Mouse (Mus musculus) ZHBTc4 (cell line): ENCODE results near the gene Tmem150a.
A peak's percentile ranks its signal among the peaks of the same experiment; 100 is the strongest.

Experiments used
- DNase-seq: peaks from one replicate; pipeline ENCODE4 v3.0.0-alpha.2; 2011; ENCODE audit warnings: low read depth, low spot score

Tmem150a gene

DNA sequence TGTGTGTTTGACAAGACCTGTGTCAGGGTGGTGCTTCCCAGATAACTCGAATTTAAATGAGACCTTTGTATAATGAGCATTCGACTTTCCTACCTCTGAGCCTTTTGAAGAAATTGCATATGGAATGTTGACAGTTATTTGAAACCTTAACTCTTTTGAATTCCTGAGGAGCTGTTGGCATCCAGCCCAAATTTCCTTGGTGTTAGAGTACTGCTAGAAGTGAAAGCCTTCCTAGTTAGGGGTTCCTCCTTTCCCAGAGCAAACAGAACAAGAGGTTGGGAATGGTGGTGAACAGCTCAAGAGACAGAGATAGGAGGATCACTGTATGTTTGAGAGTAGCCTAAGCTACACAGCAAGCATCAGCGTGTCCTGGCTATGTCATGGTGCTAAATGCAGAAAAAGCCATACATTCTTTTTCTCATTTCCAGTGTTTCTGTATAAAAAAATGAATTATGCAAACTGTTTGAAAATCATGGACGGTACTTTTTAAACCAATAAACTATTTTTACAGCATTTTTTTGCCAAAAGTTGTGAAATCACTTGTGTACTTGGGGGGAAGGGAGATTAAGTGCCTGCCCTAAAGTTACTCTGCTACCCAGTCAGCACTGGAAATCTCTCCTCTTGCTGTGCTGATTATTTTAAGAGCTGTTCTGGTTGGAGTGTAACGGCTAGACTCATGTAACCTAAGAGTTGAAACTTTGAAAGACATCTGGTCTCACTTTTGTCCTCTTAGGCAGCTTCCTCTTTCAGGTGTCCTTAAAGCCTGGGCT lies 2.4 kb upstream of the Tmem150a start:
- no peak for DNase-seq

DNA sequence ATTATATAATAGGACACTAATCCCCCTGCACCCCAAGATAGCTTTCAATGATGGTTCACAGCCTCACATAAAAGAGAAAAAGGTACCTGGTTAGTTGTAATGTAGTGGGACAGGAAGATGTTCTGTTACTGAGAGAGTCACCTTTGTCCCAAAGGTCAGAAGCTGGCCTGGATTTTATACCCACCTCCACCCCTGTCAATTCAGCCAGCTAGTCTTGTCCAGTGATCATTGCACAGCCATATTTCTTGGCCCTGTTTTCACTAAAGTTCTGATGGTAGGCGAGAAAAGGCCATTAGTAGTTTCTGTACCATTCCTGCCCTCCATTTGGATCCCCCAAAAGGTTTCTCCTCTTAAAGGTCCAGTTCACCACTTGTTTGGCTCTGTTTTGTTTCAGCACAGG lies 1.2 kb upstream of the Tmem150a start:
- DNase-seq = no peak

DNA sequence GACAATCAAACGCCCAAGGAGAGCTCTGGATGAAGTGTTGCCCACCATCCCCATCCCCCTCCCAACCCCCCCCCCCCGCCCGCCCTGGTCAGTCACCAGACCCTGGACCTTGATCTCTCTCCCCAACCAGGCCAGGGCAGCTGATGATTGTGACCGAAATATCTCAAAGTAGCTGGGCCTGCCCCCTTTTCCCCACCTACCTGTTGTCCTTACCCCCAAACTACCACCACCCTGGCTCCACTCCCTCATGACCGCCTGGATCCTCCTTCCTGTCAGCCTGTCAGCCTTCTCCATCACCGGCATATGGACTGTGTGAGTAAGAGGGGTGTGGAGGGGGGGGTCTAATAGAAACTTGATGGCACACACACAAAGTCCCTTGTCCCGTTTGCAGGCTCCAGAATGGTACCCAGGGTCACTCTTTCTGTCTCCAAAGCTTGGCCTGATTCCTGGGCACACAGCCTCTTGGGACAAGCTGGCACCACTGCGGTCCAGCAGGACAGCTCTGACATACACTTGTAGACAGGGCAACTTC lies 820 bp downstream of the Tmem150a start:
- no peak for DNase-seq

DNA sequence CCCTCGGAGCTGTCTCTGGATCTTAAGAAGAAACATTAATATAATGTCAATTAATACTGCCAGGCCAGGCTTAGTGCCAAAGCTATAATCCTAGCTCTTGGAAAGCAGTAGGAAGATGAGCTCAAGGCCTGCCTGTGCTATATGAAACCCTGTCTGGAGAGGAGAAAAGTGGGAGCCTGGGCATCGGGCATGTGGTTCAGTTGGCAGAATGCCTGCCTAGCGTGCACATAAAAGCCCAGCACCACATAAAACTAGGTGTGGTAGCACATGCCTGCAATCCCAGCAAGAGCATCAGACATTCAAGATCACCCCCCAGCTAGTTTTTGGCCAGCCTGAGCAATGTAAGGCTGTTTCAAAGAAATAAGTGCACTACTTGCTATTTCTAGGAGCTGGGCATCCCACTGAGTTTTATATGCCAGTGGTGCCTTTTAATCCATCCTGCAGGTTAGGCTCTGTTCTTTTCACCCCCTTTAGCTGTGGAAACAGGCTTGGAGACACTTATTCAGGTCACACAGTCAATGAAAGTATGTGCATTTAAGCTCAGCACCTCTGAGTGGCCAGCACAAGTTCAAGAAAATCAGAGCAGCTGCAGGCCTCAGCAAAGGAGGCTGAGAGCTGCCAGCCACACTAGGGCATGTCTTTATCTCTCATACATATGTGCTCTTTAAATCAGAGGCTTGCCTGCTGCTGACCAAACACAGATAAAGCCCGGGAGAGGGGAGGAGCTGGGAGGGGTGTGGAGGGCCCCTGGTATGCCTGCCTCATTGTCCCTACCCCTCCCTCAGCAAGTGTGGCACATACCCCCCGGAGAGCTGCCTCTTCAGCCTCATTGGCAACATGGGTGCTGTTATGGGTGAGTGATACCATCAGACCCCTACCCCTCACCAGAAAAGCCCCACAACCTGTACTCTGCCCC lies 2.2 kb downstream of the Tmem150a start:
- DNase-seq = no peak

DNA sequence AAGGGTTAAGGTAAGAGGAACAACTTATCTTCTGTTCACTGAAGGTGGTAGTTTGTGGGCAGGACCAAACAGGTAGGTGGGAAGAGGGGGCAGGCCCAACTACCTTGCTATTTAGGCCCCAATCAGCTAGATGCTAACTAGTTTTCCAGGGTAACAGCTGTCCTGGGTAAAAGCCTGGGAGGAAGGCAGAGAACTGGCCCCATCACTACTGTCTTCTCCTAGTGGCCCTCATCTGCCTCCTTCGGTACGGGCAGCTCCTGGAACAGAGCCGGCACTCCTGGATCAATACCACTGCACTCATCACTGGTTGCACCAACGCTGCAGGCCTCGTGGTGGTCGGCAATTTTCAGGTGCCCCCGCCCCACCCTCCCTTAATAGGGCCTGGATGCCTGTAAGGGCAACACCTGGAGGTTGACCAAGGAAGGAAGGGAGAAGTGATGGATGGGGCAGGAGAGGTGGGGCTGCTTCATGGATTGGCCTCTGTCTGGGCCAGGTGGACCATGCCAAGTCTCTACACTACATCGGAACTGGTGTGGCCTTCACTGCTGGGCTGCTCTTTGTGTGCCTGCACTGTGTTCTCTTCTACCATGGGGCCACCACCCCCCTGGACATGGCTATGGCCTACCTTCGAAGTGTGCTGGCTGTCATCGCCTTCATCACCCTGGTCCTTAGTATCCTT lies 3.0 kb downstream of the Tmem150a start:
- no peak for DNase-seq

DNA sequence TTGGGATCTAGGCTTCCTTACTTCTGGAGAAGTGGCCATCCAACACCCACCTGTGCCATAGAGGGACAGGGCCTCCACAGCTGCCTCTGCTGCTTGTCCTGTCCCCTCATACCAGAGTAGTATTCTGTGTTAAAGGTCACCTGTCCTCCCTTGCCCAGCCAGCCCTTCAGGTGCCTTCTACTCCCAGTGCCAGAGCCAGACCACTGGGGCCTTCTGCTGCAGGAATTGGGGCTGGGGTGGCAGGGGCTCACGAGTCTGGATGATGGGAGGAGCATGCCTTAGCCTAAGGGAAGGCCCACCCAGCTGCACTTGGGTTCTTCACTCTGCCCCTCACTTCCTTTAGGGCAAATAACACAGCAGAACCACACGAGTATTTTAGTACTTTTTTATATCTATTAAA lies 4.1 kb downstream of the Tmem150a start:
- no peak for DNase-seq

DNA sequence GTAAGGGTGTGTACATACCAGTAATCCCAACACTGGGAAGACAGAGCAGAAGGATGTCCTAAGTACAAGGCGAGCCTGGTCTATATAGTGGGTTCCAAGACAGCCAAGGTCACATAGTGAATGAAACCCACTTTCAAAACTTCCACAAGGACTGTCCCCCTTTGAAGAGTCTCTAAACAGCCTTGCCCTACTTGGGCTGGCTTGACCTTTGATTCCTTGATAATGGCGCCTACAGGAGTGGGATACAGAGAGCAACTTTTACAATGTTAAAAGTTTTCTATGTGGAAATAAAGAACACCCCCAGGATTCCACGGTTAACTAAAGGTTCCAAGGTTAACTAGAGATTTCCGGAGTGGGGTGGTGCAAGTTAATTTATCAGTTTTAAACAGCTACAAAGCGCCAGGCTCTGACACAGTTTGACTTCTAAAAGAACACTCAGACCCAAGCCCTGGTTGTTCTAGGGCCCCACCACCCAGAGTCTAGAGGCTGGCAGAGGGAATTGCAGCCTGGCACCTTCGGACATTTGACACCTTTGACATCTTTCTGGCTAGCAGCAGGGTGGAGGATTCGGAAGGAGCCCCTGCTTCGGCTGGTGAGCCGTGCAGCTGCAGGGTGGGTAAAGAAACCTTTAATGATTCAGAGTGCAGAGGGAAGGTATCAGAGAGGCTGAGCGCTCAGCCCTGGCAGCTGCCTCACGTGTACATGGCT lies 4.8 kb downstream of the Tmem150a start:
- peak; percentile 73 for DNase-seq

DNA sequence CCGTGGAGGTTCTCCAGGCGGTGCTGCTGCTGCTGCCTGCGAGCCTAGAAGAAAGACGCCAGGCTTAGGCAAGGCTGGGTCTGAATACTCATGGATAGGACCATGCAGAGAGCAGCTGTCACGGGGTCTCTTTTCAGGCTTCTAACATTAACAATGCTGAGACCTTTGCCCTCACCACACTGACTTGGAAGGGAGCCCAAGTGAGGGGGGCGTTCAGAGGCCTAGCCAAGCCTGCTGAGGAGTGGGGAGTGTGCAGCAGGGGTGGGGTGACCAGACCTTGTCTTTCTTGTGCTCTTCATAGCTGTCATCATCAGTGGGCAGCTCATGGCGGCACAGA lies 5.3 kb downstream of the Tmem150a start:
- DNase-seq = no peak

DNA sequence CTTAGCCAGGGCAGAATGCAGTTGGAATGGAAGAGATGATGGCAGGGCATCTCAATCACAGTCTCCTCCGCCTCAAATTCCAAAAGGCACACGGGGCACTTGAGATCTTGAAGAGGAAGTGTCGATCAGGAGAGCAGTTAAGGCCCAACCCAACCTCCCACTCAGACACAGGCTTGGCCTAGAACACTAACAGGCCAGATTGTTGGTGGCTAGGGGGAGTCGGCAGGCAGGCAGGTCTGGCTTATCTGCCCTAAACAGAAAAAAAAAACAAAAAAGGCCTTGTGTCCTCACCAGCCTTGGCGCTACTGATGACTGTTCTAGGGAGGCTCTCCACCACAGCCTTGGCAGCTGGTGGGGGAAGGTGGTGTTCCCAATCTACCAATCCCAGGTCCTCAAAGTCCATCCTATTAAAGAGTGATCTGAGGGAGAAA lies 5.9 kb downstream of the Tmem150a start:
- DNase-seq = peak; percentile 79

DNA sequence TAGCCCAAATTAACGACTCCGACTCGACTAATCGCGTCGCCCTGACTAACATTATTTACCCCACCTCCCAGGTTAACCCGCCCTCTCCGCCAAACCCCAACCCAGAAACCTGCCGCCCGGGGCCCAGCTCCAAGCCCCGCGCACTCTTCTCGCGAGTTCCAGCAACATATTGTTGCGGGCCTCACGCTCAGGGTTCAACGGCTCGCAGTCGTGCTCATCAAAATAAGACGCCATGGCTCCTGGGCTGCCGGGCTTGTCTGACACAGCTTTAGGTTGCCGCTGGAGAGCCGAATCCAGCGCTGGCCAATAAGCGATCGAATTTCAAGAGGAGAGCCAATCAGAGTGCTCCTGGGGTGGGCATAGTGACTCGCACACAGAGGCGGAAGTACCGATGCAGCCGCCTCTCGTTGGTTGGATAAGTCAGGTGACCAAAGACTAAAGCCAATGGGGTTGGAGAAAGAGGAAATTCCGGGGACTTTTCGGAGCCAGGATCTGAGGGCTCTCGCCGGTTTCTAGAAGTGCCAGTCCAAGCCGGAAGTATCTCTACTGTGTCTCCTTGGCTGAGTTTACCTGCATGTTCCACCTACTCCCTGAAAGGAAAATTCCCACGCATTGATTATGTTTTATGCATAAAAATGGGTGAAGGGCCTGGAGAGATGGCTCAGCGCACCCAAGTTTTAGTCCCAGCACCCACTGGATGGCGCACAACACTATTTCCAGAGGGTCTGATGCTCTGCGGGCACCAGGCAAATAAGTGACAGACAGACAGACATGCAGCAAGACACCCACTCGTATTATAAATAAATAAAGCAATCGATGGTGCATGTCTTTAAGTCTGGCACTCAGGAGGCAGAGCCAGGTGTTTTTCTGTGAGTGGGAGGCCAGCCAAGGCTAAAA lies 7.1 kb downstream of the Tmem150a start:
- DNase-seq = peak; percentile 98

DNA sequence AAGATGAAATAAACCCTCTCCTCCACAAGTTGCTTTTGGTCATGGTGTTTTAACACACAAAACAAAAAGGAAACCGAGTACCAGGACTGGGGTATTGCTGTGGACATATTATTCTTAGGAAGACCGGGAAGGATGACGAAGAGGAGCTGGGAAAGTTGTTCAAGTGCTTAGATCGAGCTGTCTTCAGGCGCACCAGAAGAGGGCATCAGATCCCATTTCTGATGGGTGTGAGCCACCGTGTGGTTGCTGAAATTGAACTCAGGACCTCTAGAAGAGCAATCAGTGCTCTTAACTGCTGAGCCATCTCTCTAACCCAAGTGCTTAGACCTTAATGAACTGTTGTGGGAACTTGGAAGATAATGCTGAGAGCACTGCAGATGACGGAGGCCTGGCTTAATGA lies 8.8 kb downstream of the Tmem150a start:
- no peak for DNase-seq

DNA sequence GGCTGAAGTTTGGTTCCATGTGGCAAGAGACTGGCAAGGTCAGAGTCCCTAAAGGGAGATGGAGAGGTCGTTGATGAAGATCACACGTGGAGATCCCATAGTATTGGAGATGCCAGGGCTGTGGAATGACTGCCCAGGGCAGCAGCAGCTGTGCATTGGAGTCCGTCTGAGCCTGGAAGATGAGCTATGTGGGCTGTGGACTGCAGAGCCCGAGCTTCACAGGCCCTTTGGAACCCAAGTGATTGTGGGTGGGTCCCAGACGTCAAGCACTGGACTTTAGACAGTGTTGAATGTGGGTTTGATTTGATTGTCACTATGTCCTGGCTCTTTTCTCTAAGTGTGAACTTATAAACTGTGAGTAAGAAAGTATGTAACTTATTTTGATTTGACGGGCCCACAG lies 9.7 kb downstream of the Tmem150a start:
- DNase-seq = no peak

DNA sequence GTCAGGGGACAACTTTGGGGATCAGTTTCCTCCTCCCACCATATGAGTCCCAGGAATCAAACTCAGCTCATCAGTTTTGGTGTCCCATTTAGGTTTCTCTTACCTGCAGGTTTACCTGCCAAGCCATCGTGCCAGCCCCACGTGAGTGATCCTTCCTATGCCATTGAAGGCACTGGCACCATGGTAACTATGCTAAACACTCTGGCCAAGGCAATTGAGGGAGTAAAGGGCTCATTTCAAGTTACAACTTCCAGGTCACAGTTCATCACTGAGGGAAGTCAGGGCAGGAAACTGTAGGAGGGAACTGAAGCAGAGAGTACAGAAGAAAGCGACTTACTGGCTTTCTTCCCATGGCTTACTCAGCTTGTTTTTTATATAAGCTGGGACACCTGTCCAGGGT lies 11.1 kb downstream of the Tmem150a start:
- no peak for DNase-seq

DNA sequence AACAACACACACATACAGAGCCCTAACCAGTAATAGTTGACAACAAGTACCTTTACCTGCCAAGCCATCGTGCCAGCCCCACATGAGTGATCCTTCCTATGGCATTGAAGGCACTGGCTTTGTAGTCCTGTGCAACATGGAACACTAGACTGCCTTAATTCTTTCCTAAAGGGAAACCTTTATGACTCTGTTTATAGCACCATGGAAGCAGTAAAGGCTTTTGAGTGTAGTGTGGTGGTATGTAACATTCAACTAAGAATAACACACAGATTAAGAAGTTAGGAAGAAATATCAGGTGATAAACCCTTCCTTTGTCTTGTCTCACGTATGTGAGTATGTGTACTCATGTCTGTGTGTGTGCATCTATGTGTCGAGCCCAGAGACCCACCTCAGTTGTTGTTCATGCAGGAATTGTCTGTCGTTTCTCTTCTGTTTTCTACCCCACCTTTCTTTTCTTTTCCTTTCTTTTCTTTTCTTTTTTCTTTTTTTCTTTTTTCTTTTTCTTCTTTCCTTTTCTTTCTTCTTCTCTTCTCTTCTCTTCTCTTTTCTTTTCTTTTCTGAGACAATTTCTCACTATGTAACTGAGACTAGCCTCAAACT lies 11.7 kb downstream of the Tmem150a start, which contains the start of gene Rnf181:
Gene Rnf181 (minus strand): TSS at position 113 of the 600 bp plus-strand sequence.
- DNase-seq = no peak

DNA sequence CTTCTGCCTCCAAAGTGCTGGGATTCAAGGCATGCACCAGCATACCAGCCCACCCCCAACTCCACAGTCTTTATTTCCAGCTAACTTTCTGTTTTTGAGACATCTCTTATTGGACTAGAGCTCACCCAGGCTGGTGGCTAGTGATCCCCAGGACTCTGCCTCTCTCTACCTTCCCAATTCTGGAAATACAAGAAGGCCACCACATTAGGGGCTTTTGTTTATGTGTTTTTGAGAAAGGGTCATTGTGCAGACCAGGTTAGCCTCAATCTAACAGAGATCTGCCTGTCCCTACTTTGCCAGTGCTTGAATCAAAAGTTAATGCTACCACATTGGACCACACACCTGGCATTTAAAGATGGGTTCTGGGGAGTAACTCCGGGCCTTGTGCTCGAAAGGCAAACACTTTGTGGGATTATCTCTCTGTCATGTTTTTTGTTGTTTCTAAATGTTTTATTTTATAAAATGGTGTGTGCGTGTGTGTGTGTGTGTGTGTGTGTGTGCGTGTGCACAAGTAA lies 12.3 kb downstream of the Tmem150a start:
- no peak for DNase-seq

DNA sequence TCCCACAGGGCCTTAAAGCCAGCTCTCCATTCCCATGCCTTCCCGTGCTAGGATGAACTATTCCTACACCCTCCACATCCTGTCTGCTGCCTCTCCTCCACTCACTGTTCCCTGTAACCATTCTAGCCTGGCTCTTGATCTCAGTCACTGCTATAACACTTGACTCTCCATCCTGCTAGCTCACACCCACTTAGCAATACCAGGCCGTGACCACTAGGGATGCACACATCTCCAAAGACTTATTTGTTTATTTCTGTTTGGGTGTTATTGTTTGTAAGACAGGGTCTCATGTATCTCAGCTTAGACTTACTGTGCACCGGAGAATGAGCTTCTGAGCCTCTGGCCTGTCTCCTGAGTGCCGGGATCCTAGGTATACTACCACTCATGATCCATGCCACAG lies 14.3 kb downstream of the Tmem150a start:
- DNase-seq = peak; percentile 63

DNA sequence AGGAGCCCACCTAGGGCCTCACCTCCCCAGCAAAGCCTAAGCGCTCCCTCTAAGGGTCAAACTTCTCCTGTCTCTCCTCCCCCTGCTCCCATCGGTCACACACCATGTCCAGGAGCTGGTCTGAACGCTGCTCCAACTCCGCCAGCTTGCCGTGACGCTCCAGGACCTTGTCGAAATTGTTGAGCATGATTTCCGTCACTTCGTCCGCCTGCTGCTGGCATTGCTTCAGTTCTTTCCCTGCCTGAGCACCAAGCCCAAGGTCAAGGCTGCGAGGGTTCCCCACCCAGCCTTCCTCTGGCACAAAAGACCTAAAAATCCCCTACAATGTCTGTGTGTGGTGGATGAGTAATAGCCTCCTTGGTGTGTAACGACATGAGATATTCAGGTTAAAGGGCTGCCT lies 14.8 kb downstream of the Tmem150a start:
- no peak for DNase-seq

DNA sequence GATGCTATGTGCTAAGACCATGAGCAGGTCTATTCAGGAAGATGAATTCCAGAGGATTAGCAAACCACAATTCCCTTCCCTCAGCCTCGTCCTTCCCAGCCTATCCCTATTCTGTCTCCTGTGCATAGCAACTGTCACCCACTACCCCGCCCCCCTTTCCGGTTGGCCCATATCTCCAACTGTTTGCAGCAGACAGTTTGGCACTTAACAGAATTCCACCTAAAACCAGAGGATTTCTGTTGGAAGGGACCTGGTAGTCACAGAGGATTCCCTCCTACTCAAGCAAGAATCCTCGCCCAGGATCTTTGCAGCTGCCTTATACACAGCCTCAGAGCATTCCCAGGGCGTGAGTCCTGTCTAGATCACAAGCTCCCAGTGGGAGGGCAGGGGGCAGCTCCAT lies 15.9 kb downstream of the Tmem150a start:
- DNase-seq = no peak

DNA sequence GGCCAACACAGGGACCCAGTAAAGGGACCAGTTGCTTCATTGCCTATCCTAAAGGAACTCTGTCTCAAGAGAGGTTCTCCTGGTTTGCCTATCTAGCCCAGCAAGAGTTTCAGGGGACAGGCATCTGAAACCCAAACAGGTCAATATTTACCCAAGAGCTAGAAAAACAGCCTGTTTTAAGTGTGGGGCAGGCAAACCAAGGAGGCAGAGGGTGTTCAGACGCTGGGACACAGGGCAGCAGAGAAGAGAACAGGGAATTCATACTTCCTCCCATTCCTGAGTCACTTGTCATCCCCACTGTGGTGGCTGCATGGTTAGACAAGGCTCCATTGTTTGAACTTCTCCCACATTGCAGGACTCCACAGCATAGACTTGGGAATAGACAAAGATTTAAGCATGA lies 16.3 kb downstream of the Tmem150a start:
- no peak for DNase-seq

DNA sequence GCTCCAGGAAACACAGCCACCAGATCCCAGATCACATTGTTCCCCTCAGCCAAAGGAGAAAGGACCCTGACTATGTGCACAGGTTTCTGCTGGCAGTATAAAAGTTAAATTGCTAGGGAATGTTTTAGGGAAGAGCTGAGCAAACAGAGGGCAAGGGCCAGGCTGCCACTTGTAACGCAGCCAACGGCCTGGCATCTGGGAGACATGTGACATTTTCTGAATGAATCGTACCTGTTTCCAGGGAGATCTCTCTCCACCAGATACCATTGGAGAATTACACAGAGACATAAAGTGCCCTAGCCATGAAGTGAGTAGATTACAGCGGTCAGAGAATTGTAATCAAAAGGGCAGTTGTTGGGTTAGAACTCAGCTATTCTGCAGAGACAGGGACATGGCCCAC lies 17.9 kb downstream of the Tmem150a start:
- no peak for DNase-seq
